Mouse (Mus musculus) ES-E14 (cell line): ENCODE results near the gene Wdr63.

Experiments
- MAFK ChIP-seq: IDR thresholded peaks from 2 replicates; pipeline ENCODE4 v1.6.1; 2014; ENCODE audit warnings: mild to moderate bottlenecking, low read depth, low read length, inconsistent platforms; ENCODE audit not compliant: insufficient read depth
- ZC3H11A ChIP-seq: IDR thresholded peaks from 2 replicates; pipeline ENCODE4 v1.6.1; 2012; ENCODE audit warnings: low read depth, mild to moderate bottlenecking, inconsistent platforms, low read length, borderline replicate concordance

- TF ChIP-seq ZC3H11A (no peak), MAFK (no peak)
Measured at GRCm38 (mm10) chr3:145992796-145993195, 115.1 kb downstream of the Wdr63 start.
